Mouse (Mus musculus) liver, adult 2 months (tissue): Measurements from ENCODE around the gene Inpp5d. TPM values are rescaled to one million over a fixed set of nuclear protein-coding genes. Genes with fewer than 3 reads are reported as not detected.
"Not testable (repeated sequence)": the region's sequence is repeated elsewhere in the genome, so short reads cannot be mapped to it uniquely, and the experiment has no call there.

ENCODE experiments used
- DNase-seq: peaks from one replicate; pipeline ENCODE4 v3.0.0-alpha.2; 2011; ENCODE audit warnings: low read depth, low spot score; ENCODE audit errors: extremely low read depth
- H3K27ac ChIP-seq: fragments of 200-500 bp; replicated peaks from 2 replicates; pipeline ENCODE4 v1.5.1; 2012; ENCODE audit warnings: low read depth, mild to moderate bottlenecking, control low read depth, inconsistent platforms, low read length; ENCODE audit not compliant: insufficient read depth
- H3K27me3 ChIP-seq: fragments of 200-500 bp; 2 replicates; pipeline ENCODE4 v1.6.1; 2012; ENCODE audit warnings: mild to moderate bottlenecking, moderate library complexity, low read length, inconsistent platforms; ENCODE audit not compliant: control insufficient read depth, insufficient read depth
- H3K36me3 ChIP-seq: fragments of 200-500 bp; 2 replicates; pipeline ENCODE4 v1.6.1; 2012; ENCODE audit warnings: low read length, inconsistent platforms; ENCODE audit not compliant: control insufficient read depth, insufficient read depth
- H3K4me1 ChIP-seq: fragments of 200-500 bp; 2 replicates; pipeline ENCODE4 v1.6.1; 2011; ENCODE audit warnings: low read length; ENCODE audit not compliant: control insufficient read depth, insufficient read depth
- H3K4me3 ChIP-seq: fragments of 200-500 bp; 2 replicates; pipeline ENCODE4 v1.5.1; 2011; ENCODE audit warnings: low read depth, mild to moderate bottlenecking, control low read depth, low read length, moderate library complexity; ENCODE audit not compliant: insufficient read depth
- H3K79me2 ChIP-seq: fragments of 200-500 bp; 2 replicates; pipeline ENCODE4 v1.6.1; 2012; ENCODE audit warnings: inconsistent platforms, mild to moderate bottlenecking, low read length, moderate library complexity; ENCODE audit not compliant: control insufficient read depth, insufficient read depth
- H3K9ac ChIP-seq: fragments of 200-500 bp; 2 replicates; pipeline ENCODE4 v1.6.1; 2012; ENCODE audit warnings: low read depth, mild to moderate bottlenecking, control low read depth, inconsistent platforms, low read length
- CTCF ChIP-seq: fragments of 200-500 bp; IDR thresholded peaks from 2 replicates; pipeline ENCODE4 v1.5.1; 2011; ENCODE audit warnings: low read depth, low read length, control low read depth
- POLR2A ChIP-seq: fragments of 200-500 bp; IDR thresholded peaks from 2 replicates; pipeline ENCODE4 v1.6.1; 2011; ENCODE audit warnings: low read length, control low read depth; ENCODE audit not compliant: insufficient read depth; ENCODE audit errors: extremely low read depth
- WGBS: fragments of 180-500 bp; shearing (Covaris S2); methylation state at CpG from one replicate; pipeline ENCODE4 v1.1.7; 2018; 5-methylcytosine and 5-hydroxymethylcytosine counted together
- polyA plus RNA-seq: library from polyadenylated mRNA; depleted of rRNA; stranded (reverse); fragments of >200 nt; gene quantifications from 2 replicates; pipeline ENCODE4 v1.2.3, GENCODE M21; 2012
- total RNA-seq: library from RNA; depleted of rRNA; stranded (reverse); fragments of >200 nt; gene quantifications from 2 replicates; pipeline ENCODE4 v1.2.3, GENCODE M21; 2014

Gene Inpp5d
- total and polyA plus RNA-seq, 2 experiments: 3.7 to 7.6 TPM

- no peak overlapping the region for H3K4me3 ChIP-seq
- no peaks in the 10 kb centered on the region for H3K4me1 ChIP-seq
- no peak overlapping the region for H3K9ac ChIP-seq
- H3K27me3 ChIP-seq: no peaks in the 10 kb centered on the region
- H3K27ac ChIP-seq: no peak overlapping the region
- no peaks in the 10 kb centered on the region for H3K79me2 ChIP-seq
- H3K36me3 ChIP-seq: no peaks in the 10 kb centered on the region
- no peak for DNase-seq
- WGBS: 77% methylated on average over 9 of the region's 9 CpGs
- no peak for TF ChIP-seq POLR2A
- TF ChIP-seq CTCF: no peak
These were observed 53.9 kb downstream of the Inpp5d start for GRCm38 (mm10) chr1:87673822-87674604.

- Histone ChIP-seq H3K4me3 (no peak overlapping the region), H3K36me3 (no peaks in the 10 kb centered on the region), H3K79me2 (no peaks in the 10 kb centered on the region), H3K27ac (no peak overlapping the region), H3K9ac (no peak overlapping the region), H3K27me3 (no peaks in the 10 kb centered on the region), H3K4me1 (no peaks in the 10 kb centered on the region)
- no peak for DNase-seq
- 84% methylated on average over 6 of the region's 6 CpGs for WGBS
- TF ChIP-seq POLR2A: no peak
- TF ChIP-seq CTCF: no peak
These were observed 55.9 kb downstream of the Inpp5d start for GRCm38 (mm10) chr1:87676006-87676405.

GRCm38 (mm10) chr1:87679089-87679488 is 59.0 kb downstream of the Inpp5d start:
- H3K4me3 ChIP-seq: no peak overlapping the region
- 86% methylated on average over 5 of the region's 5 CpGs for WGBS
- H3K9ac ChIP-seq: no peak overlapping the region
- H3K27ac ChIP-seq: no peak overlapping the region
- TF ChIP-seq POLR2A: no peak
- TF ChIP-seq CTCF: no peak
- H3K4me1 ChIP-seq: no peaks in the 10 kb centered on the region
- DNase-seq: no peak
- no peaks in the 10 kb centered on the region for H3K27me3 ChIP-seq
- H3K36me3 ChIP-seq: no peaks in the 10 kb centered on the region
- no peaks in the 10 kb centered on the region for H3K79me2 ChIP-seq

DNA sequence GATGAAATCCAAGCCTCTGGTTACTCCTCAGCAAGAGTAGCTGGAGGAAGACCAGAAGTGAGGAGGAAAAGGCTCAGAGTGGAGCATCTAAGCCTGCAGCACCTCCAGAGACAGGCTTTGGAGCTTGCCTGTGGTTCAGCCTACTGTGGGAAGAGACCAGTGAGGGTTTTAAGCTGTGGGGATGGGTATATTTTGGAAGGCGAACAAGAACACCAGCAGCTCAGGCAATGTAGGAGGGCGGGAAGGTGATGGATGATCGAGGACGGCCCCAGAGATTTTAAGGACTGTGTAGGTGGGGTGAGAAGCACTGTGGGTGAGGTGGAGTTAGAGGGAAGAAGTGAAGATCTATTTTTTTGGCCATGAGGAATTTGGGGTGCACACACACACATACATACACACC is 60.8 kb downstream of the Inpp5d start:
- Histone ChIP-seq H3K4me1 (no peaks in the 10 kb centered on the region), H3K27me3 (no peaks in the 10 kb centered on the region), H3K36me3 (no peaks in the 10 kb centered on the region)

DNA sequence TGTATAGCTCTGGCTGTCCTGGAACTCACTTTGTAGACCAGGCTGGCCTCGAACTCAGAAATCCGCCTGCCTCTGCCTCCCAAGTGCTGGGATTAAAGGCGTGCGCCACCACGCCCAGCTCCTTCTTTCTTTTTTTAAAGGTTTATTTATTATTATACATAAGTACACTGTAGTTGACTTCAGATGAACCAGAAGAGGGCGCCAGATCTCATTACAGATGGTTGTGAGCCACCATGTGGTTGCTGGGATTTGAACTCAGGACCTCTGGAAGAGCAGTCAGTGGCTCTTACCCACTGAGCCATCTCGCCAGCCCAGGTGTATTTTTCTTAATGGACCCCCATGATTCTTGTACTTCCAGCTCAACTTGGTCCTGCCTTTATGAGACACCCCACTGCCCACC is 62.4 kb downstream of the Inpp5d start:
- H3K79me2 ChIP-seq, H3K27ac ChIP-seq, H3K27me3 ChIP-seq, H3K4me1 ChIP-seq, H3K36me3 ChIP-seq, H3K4me3 ChIP-seq, H3K9ac ChIP-seq, DNase-seq: not testable (repeated sequence)
- 87% methylated on average over 7 of the region's 7 CpGs for WGBS

More for the DNA sequence above, 60.8 kb downstream of the Inpp5d start:
- no peak overlapping the region for H3K9ac ChIP-seq
- H3K4me3 ChIP-seq: no peak overlapping the region
- H3K79me2 ChIP-seq: no peaks in the 10 kb centered on the region
- H3K27ac ChIP-seq: no peak overlapping the region
- 95% methylated on average over 4 of the region's 4 CpGs for WGBS
- TF ChIP-seq POLR2A (no peak), CTCF (no peak)
- DNase-seq: no peak

GRCm38 (mm10) chr1:87684071-87684470 is 64.0 kb downstream of the Inpp5d start:
- no peaks in the 10 kb centered on the region for H3K79me2 ChIP-seq
- no peak overlapping the region for H3K9ac ChIP-seq
- H3K27ac ChIP-seq: no peak overlapping the region
- H3K36me3 ChIP-seq: no peaks in the 10 kb centered on the region
- H3K27me3 ChIP-seq: no peaks in the 10 kb centered on the region
- WGBS: 93% methylated on average over 5 of the region's 5 CpGs
- no peak for TF ChIP-seq POLR2A
- TF ChIP-seq CTCF: no peak
- no peak for DNase-seq
- H3K4me1 ChIP-seq: no peaks in the 10 kb centered on the region
- no peak overlapping the region for H3K4me3 ChIP-seq
